Mouse (Mus musculus) right cerebral cortex, postnatal 4 days (tissue): ENCODE data around the gene Dtnb.
"Not testable (repeated sequence)": the region's sequence is repeated elsewhere in the genome, so short reads cannot be mapped to it uniquely, and the experiment has no call there.

Source experiments
- DNase-seq: peaks from one replicate; pipeline ENCODE4 v3.0.0-alpha.2; 2022

Gene Dtnb

DNA sequence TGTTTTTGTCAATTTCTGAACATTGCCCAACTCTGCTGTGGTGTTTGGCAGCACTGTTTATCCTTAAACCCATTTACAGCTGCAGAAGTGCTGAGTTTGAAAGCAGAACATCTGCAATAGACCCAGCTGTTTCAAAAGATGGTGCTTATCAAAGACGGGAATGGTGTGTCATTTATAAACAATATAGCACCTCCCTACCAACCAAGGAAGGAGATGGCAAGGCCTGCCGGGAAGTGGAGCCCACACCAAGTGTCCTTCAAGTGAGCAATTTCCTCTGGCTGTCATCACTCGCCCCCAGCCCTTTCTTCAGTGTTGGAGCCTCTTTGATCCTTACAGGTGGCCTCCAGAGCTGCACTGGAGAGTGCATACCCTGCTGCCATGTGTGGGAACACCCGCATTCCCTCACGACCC lies 97.8 kb downstream of the Dtnb start:
- DNase-seq: no peak

DNA sequence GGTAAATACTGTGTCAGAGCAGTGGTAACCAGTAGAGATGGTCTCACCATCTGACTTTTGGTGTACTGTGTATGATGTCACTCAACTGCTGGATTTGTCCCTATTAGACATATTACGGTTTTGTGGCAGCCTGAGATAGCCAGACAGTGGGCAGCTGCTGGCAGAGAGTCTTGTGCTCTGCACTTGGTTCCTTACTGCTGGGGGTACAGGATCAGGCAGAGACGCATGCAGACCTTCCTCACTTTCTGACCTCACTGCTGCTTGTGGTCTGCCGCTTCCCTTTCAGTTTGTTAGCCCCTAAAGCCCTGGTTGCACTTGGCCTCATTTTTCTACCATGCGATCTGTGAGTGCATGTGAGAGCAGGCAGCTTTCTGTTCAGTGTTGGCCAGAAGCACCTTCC lies 98.9 kb downstream of the Dtnb start:
- no peak for DNase-seq

DNA sequence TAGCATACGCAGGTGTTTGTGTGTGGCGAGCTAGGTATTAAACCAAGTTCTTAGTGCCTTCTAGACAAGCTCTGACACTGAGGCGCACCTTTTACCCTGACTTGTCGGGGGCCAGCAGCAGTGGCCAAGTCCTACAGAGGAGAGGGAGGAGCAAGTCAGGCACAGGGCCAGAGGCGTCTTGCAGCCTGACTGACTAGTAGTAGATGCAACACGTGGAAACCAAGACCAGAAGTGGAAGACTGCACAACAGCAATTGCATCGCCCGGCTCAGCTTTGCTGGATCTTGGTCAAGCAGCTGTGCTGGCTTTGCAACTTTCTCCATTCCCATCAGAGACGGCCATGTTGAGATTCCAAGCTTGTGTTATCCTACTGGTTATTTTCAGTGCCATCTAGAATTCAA lies 100.6 kb downstream of the Dtnb start:
- no peak for DNase-seq

DNA sequence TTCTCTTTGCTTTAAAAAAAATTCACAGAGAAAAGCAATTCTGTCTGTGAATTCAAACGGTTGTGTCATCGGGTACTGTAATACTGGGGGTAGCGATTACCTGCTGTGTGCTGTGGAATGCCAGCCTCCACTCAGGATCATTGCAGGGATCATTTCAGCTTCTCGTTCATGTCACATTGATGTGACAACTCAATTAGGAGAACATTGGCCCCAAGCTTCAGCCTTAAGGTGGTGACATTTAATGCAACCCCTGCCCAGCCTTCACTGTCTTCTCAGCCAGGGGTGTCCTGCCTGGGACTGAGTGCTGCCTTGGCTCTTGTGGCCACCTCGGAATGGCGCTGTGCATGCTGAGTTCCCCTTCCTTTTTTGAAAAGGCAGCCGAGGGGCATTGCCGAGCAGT lies 101.7 kb downstream of the Dtnb start:
- DNase-seq: no peak

DNA sequence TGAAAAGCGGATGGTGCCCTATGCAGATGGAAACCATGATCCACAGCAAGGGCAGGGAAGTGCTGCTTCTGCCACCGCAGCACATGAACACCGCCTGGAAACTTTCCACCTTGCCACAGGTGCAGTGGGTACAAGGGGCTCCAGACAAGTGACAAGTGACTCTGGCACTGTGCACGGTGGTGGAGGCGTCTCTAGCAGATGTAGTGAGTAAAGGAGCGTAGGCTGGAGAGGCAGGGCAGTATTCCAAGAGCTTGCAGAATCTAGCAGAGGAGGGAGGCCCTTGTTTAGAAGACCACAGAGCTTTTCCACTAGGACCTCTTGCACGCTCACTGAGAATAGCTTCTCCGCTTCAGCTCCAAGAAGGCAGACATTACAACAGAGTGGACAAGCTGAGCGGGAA lies 102.7 kb downstream of the Dtnb start:
- DNase-seq: no peak

DNA sequence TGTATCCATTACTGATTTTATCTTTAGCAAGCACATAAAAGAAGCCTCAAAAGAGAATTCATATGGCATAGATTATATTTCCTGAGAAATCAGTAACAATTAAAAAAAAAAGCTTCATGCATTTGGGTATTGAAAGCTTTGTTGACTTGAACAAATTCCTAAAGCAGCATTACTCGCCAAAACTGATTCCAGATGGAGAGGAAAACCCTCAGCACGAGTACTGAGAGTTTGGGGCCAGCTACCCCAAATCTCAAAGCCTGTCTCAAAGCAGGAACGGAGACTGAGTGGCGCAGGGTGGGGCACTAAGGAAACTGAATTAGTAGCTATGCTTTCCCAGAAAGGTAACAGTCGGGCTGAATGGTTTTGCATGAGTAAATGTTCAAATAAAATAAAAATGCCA lies 108.5 kb downstream of the Dtnb start:
- DNase-seq: no peak

DNA sequence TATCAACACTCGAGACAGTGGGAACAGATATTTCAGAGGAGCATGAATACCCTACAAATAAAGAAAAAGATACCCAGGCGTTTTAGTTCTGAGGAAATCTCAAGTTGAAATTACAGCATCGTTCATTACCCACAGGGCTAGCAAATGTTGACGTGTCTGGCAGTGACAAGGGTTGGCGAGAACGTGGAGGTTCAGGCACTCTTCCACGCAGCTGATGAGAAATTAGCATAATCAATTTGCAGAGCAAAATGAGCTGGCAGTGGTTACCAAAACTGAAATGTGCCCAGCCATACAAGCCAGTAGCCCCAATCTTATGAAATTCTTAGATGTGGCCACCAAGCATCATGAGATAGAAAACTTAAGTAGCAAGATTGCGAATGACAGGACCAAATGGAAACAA lies 110.9 kb downstream of the Dtnb start:
- no peak for DNase-seq

DNA sequence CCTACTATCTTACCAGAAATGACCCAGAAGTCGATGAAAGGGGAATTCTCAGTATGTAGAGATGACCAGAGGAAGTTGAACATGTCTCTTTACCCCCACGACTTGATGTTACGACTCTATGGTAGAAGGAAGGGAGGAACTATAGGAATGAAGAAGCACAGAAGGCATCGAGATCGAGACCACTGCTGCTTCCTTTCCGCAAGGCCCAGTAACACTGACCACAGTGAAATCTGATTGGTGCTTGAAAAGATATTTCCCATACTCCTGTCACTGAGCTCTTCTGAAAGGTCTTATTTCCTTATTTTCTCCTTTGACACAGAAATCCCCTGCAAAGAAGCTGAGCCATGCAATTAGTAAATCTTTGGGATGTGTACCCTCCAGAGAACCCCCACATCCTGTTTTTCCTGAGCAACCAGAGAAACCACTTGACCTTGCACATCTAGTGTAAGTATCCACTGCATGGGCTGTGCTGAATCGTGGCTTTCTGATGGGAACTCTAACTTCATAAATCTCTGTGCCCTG lies 114.3 kb downstream of the Dtnb start:
- no peak for DNase-seq

DNA sequence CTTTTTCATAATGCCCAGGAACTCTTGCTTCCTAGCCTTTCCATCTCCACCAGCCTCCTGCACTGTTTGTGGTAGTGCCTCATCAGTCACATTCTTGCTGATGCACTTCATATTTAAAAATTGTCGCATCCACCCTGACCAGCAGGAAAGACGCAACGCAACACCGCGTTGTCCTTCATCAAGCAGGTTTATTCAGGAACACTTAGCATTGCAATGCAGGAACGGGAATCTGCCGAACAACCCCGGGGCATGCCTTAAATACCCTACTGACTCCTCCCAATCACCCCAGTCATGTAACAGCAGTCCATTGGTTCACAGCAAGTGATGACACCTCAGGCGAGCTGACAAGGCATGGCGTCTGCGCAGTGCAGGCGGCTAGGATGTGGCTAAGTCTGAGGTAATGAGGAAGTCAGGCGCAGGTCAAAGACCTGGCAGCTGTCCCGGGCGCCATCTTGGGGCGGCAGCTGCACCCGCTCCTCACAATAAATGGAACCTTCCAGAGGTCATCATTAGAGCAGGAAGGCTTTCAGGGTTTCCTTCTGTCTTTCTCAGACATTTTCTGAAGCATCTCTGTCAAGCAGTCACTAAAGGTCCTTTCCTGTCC lies 118.8 kb downstream of the Dtnb start:
- DNase-seq: not testable (repeated sequence)

DNA sequence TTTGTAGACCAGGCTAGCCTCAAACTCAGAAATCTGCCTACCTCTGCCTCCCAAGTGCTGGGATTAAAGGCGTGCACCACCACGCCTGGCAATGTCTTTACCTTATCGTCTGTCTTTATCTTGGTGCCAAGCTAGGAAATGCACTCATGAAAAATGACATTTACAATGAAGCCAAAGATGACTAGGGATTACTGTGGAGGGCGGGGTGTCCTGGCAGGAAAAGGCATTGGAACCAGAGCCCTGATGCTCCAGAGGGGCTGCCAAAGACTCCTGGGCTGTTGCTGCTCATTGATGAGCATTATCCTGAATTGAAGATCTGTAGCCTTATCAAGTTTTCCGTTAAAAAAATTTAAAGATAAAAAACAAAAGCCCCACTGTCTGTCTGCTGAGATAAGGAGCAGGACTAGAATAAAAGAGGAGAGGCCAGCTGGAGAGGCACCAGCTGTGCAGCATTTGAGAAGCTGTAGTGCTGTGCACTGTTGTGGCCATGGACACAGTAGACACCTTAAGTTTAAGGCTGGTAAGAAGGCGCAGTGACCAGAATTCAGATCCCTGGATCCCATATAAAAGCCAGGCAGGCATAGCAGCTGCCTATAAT lies 120.7 kb downstream of the Dtnb start:
- no peak for DNase-seq

DNA sequence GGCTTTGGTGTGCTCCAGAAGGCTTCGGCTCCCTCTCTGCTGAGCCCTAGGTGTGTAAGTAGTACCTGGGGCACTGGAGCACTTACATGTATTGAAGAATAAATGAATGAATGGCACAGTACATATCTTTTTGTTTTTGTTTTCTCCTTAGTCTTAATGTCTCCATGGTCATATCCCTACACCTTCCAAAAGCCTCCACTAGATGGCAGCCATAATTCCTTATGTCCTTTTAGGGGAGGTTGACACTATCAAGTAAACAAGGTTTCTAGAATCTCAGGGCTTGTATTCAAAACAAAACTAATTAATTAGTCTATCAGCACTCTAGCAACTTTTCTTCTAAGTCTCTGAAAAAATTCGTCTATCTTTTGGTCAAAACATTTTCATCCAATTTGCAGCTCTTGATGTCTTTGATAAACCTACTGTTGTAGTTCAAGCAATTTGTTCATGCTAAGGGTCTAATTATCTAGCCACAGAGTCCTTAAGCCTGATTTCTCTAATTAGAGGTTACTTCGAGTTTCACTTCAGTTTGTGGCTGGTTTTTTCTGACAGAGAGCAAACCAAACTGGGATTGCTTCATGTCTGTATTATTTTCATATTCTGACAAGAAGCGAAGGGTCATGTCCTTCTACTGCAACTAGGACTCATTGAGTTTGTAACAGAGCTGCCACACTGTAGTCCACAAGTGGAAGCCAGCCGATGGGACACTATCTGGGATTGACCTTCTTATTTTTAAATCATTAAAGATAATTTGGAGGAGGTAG lies 123.7 kb downstream of the Dtnb start:
- DNase-seq: no peak

DNA sequence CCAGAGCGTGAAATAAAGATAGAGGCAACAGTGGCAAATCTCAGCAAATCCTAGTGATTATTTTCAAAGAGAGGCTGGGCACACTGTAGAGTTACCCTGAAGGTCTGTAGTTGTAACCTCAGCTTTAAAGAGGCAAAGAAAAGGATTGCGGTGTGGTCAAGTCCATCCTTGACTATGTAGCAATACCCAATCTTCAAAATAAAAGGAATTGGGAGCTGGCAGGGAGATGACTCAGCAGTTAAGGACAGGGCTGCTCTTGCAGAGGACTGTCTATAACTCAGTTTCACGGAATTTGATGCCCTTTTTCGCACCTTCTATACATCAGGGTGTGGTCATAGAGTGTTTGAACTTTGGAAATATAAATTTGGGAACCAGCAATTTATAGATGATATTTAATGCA lies 128.3 kb downstream of the Dtnb start:
- DNase-seq: no peak

DNA sequence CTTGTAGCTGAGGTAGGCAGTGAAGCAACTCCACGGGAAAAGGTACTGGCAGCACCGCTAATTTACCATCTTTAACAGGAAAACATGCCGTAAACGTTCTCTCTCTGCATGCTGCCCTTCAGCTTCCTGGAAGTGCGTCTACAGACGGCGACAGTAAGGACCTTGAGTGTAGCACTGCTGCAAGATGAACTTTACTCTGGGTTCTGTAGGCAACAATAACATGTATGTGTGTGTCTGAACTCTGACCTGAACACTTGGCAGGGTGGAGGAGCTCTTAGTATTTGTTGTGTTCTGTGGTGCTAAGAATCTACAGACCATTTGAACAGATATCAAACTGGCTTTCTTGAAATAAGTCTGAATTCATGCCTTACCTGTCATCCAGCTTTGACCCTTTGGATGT lies 130.7 kb downstream of the Dtnb start:
- DNase-seq: no peak

DNA sequence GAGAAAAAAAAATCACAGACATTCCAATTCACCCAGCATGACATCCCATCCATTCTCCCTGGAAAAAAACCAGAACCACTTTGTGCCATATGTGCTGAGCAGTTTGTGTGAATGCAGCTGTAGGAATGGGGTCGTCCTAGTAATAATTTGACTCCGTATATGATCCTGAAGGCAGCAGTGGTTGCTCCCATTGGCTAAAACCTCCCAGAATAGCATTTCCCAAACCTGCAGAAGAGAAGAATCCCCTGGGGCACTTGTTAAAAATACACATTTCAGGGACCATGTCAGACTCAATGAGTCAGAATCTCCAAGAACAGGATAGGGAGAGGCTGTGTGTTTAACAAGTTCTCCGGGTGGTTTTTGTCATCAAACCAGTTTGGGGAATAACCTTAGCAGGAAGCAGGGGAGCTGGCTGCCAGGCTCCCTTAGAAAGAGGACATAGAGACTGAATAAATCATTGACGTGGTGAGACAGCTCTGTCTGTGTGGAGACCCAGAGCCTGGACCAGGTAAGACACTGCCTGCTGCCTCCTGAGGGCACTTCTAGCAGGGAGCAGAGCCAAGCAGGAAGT lies 147.1 kb downstream of the Dtnb start:
- no peak for DNase-seq

DNA sequence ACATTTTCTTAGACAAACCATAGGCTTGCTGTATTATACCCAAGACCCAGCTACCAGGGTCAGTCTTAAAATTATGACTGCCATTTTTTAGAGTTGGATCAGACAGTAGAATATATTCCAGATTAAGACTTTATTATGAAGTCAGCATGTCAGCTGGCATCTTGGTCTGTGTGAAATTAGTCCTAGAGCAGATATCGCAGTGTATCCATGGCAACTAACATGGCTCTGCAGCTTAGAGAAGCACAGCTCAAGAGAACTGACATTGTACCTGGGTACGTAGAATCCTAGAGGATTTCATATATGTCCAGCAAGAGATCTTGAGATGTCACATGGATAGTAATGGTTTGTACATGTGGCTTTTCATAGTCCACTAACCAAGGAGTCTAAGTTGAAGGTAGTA lies 148.3 kb downstream of the Dtnb start:
- no peak for DNase-seq

DNA sequence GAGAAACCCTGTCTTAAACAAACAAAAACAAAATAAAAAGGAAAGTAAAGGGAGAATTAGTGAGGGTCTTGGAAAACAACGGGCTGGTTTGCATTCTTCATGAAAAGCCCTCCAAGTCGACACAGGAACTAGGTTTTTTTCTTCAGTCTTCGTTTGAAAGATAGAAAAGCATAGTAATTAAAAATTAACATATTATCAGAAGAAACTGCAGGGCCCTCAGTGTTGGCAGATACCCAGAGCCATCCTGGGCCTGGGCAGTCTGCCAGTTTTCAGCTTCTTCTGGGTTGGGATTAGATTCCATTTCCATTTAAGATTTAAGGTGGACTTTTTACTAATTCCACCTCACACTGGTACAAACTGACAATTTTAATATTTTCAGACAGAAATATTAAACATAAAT lies 151.6 kb downstream of the Dtnb start:
- peak; percentile 36 for DNase-seq

DNA sequence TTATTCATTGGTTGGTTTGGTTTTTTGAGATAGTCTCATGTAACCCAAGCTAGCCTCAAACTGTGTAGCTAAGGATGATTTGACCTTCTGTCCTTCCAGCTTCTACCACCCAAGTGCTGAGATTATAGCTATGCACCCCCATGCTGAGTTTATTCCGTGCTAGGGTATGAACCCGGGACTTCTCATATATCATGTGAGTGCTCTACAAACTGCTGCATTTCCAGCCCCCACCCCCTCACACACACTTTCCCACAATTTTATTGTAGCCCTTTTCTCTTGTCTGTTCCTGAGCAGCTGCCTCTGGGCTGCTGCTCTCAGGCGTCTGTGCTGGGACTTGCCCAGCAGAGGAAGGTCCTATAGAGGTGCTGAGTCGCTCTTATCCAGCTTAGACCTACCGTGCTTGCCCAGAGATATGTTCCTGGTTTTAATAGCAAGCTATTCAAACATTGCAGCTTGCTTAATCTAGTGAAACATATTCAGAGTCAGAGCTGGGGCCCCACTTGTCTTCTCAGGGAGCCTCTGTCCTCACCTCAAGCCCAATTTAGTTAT lies 152.7 kb downstream of the Dtnb start:
- DNase-seq: no peak

DNA sequence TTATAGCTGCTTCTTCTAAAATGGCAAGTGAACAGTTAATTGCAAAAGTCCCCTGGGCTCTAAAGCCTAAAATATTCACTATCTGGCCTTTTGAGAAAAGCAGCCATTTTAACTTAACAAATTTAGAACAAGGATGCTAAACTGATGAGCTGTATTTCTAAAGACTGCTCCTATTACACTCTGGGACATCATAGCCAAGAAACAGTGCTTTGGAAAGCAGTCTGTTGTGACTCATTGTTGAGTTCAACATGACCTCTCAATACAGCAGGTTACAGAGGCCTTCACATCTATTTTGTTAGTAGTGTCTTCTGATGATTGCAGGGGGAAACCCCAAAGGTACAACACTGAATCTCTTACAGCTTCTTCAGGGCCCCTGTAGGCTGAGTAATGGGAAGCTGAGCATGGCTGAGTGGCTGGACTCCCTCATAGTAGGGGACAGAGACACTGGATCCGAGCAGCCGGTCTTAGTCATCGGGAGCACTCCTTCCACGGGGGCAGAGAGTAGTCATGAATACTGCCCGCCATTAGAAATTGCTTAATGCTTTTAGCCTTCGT lies 157.4 kb downstream of the Dtnb start:
- DNase-seq: no peak

DNA sequence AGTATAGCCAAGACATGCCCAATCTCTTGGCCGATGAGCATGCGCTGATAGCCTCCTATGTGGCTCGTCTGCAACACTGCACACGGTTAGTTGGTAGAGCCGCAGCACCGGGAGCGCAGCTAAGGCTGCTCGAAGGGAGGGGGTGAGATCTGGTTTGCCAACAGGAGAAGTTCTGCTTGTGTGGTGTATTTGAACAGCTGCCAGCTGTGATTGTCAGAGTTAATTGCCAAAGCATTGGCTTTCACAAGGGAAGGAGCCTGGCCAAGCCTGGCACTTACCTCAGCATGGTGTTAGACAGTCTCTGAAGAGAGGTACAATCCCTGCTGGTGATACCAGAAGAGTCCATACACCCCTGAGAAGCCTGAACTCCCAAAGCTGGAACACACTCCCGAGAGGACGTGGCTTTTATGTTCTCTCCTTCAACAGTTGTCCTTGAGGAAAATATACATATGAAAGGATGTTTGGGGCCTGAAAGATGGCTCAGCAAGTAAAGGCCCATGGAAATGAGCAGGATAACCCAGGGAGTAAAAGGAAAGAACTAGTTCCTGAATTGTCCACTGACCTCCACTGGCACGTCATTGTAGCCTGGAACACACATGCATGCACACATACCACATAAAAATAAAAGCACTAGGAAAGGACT lies 160.6 kb downstream of the Dtnb start:
- DNase-seq: peak; percentile 13

DNA sequence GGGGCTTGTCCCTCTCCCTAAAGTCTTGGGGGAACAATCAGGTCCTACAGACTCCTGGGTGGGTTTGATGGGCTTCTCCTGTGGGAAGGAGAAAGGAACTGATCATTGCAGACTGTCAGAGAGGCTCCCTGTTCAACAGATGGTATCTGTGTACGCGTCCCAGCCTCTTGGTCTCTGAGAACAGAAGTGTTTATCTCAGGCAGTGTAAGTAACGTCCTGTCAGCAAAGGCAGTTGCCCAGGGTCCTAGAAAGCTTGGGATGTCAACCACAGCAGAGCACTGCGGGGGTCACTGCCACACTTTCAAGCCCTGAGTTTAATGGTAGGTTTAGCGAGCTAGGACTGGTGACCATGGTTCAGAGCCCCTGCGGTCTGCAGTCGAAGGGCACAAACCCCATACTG lies 161.1 kb downstream of the Dtnb start:
- DNase-seq: no peak

DNA sequence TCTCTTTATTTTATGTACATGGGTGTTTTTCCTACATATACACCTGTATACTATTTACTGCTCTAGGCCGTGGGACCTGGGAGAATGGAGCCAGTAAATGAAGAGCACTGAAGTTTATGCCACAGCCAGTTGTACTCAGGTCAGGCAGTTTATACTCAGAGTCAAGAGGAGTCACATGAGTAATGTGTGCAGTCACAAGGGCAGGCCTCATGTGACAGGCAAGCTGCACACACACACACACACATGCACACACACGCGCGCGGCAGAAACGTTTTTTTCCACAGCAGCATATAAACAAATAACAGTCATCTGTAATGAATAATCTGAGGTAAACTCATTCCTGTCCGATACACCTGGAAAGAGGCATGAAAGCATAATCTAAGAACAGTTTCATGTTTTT lies 164.8 kb downstream of the Dtnb start:
- no peak for DNase-seq

DNA sequence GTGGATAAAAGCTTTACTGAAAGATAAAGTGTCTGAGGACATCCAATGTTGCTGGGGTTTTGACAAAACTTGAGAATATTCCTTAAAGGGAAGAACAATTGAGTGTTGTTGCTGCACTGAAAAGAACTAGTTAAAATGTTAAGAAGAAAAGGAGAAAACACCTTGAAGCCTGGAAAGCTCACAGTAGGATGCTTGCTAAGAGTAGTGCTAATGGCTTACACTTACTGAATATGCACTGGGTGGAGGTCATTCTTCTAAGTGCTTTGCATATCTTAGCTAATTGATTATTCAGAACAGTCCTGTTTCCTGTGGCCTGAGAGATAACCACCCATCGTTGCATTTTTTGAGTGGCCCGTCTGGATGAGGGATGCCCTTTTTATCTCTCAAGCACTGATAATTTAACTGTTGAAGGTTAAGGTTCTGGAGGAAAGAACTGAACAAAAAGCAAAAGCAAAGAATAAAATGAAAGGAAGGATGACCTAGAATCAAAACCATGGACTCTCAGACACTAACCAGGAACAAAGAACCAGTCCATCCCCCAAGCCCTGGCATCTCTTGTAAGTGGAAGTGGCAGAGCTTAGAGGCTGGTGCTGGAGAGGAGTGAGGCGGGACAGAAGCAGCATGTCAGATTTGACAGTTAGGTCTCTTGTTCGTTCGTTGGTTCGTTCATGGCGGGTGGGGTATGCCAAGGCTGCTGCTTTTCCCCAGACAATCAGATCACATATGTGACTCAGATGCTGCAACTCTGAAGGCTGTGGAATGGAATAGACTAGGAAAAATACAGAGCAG lies 166.8 kb downstream of the Dtnb start:
- DNase-seq: no peak
